Mouse (Mus musculus): ENCODE measurements at regions not wholly inside any gene's neighbourhood (a gene's known extent, or its start where the extent isn't known, plus 50 kb on each side); places are given as distances from the start of the nearest gene placed in this dataset.
A peak's percentile ranks its signal among the peaks of the same experiment; 100 is the strongest.

DNA sequence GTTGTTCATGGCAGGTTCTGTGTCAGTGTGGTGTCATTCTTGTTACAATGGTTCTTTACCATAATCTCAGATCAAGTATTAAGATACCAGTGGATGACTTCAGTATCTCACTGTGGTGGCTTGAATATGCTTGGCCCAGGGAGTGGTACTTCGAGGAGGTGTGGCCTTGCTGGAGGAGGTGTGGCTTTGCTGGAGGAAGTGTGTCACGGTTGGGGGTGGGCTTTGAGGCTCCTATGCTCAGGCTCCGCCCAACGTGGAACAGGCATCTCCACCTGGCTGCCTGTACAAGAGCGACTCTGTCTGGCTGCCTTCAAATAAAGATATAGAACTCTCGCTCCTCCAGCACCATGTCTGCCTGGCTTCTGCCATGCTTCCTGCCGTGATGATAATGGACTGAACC, 63.6 kb downstream of the Cd2 start:
- peak in 1 of 2 experiments; percentile 38 for DNase-seq

DNA sequence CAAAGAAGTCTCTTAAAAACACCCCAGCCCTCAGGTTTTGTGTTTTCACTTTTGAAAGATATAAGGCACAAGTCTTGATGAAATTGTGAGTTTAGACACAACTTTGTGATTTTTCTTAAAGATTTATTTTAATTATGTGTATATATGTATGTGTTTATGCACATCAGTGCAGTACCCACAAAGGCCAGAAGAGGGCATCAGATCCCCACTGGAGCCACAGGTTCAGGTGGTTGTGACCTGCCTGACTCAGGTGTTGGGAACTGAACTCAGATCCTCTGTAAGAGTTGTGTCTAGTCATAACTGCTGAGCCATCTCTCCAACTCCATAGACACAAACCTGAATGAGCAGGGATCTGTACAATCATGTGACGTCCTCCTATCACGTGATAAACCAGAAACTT, 67.8 kb downstream of the Cd2 start:
- peak in 1 of 2 experiments; percentile 27 for DNase-seq

DNA sequence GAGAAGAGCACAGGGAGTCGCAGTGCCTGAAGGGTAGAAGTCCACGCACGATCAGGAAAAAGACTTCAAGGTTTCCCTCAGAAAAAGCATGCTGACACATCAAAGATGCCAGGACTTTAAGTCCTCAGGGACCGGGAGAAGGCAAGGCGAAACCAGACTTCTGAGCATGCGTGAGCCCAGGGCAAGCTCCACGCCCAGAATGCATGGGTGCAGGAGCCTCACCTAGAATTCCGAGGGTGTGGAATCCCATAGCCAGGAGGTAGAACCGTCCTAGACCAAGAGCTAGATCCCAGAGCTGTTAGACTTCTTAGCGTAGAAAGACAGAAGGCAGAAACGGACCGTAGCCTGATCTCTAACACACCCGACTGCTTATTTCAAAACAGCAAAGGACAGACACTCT, 71.0 kb downstream of the Cd2 start:
- DNase-seq: no peak

DNA sequence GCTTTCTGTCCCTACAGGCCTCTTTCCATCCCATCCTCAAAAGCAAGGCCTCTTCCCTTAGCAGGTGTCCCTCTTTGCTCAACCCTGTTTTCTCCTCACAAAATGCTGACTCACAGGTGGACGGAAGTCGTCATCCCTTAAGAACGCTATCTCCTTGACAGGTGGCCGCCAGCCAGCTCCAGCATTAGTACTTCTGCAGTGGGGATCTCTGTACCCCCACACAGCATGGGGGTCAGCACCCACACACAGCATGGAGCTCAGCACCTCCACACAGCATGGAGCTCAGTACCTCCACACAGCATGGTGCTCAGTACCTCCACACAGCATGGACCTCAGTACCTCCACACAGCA, 74.6 kb downstream of the Cd2 start:
- DNase-seq: no peak

DNA sequence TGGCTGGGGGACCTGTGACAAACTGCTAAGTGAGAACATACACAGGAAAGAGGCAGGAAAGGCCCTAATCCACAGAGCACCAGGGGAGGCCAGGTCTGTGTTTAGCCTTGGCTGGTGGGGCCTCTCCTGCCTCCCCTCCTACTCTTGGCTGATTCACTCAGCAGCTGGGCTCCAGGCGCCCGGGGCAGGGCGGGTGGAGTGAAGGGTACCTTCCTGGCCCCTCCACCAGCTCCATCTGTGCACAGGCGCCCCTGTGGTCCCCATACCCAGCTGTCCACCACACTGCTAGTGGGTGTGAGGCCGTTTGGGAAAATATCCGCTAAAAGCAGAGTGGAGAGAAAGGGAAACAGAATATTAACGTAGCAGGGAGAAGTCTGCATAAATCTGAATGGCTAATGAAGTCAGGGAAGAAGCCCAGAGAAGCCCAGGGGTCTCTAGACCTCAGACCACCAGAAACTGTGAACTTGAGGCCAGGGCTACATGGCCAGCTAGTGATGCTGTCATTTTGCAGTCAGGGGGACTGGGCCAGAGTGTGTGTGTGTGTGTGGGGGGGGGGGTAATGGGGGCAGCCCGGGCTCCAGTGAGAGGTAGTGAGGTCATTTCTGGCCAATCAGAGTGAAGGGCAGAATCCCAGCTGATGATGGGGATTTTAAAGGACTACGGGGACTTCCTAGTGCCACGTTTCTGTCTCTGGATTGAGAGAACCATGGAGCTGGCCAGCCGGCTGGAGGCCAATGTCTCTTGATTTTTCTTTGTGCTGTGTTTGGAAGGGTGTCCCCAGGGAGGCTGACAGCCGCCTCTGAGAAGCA, 75.1 kb downstream of the Cd2 start:
- peak; percentile 38 to 65 for DNase-seq

DNA sequence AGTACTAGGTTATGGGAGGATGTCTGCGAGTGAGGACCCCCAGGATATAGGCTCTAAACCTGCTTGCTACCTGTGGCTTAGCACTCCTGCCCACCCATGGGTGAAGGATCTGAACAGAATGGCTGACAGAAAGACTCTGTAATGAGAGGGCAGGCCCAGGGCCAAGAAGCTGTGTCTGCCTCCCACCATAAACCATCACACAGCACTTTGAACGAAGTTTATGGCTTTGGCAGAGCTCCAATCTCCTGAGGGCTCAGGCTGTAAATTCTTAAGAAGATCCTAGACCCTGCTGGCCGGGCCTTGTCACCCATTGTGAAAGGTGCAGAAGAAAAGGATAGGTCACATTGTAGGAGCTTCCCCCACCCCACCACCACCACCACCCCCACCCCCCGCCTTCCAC, 75.8 kb downstream of the Cd2 start:
- no peak for DNase-seq

DNA sequence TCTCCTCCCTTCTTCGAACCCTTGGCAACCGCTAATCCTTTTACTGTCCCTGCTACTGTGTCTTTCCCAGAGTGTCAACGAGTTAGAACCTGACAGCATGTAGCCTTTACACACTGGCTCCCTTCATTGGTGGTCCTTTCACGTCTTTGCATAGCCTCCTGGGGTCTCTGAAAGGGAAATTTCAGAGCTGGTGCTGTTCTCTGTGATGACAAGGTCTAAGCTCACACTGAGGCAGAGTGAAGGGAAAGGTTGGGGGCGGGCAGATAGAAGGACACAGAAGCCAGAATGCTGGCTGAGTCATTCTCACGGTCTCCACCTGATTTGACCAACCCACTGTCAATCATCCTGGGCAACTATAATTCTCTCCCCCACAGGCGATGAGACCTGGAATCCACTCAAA, 78.2 kb downstream of the Cd2 start:
- DNase-seq: no peak

DNA sequence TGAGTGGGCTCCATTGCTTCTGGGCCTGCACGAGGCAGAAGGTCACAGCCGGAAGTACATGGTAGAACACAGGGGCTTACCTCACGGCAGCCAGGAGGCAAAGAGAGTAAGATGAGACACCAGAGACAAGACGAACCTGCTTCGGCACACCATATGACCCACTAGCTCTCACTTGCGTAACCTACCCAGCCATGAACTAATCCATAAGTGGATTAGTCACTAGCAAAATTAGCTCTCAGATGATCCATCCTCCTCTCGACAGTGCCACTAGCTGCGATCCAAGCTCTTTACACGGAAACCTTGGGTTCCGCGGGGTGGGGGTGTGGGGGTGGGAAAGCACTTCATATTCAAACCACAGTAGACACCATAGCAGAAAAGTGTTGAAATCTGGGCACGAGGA, 79.0 kb downstream of the Cd2 start:
- no peak for DNase-seq

DNA sequence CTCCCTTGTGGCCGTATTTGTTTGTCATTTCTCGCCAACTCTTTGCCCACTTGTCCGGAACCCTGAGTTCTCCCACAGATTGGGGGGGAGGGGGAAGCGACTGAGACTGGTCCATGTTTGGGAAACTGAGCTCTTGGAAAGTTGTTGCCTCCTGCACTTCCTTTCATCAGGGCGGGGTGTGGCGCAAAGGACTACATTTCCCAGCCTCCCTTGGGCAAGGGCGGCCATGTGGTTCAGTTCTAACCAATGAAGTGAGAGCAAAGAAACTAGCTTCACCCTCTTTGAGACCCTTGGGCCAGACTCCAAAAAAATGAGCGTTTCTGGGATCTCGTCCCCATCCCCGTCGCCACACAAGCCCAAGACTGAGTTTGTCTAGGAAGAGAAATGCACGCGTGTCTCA, 81.6 kb downstream of the Cd2 start:
- DNase-seq: peak; percentile 33 to 56

DNA sequence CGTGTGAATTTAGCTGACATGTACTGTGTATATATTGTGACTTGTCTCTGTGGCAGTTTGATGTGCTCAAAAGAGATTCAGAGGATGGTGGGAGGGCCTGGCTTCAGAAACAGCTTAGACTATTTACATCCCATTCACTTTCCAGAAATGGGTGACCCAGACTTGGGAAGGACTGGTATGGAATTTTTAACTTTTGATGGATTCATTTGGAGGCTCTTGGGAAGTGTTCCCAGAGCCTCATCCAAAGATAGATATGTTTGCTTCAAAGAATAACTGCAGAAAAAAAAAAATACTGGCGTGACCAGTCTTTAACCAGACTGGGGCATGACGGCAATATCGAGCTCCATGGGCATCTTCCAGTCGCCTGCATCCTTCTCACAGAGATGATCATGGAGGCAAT, 84.6 kb upstream of the Ptgfrn start:
- no peak for DNase-seq

DNA sequence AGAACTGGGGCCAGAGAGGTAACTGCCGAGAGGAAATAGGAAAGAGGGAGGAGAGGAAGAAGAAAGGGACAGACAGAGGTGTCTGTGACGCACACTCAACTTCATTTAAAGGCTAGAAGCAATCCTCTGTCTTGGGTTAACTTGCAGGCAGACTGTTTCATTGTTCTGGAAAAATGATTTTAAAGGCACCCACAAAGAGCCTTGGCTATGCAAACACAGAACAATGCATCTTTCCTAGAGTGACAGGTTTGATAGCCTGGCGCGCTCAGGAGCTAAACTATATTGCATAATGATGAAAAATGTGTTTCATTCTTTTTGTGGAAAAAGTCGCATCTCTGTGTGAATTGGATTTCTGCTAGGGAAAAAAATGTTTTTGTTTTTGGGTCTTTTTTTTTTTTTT, 84.2 kb upstream of the Ptgfrn start:
- DNase-seq: no peak

DNA sequence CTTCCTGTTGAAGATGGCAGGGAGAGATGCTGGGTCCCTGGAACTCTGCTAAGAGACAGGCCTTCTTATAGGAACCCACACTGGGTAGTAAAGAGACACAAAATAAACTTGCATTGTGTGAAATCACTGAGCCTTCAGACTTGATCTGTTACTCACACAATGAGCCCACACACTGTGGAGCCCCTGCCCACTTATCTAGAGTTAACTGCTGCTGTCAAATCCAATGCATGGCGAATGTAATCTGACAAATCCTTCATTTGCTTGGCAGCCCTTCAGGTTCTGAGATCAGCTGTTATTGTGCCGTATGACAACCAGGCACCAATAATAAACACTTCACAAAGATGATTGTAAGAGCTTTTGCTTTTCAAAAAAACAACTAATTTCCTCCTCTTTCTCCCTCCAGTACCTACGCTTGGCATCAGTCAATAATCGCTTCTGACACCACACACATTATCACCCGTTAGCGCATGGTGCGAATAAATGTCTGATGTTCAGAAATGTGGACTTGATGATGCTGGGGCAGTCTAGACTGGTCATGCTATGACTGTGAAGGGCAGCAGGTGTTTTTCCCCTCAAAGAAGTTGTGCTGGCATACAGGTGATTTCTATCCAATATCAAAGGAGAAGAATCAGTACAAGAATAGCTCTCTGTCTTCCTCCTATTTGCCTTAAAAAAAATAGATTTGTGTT, 81.4 kb upstream of the Ptgfrn start:
- no peak for DNase-seq

DNA sequence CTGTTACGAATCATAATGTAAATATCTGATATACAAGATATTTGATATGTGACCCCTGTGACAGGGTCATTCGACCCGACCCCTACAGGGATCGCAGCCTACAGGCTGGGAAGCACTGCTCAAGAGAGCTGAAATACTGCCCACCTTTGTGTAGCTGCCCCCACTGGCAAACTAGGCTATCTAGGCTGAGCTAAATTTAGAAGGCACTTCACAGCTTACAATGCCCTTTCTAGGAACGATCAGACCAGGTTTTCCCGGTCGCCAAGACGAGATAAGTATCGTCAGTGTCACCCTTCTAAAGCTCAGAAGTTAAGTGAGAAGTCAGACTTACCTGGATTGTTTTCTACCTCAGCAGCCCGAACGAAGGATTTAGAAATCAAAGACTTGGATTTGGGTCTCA, 71.9 kb upstream of the Ptgfrn start:
- DNase-seq: no peak

DNA sequence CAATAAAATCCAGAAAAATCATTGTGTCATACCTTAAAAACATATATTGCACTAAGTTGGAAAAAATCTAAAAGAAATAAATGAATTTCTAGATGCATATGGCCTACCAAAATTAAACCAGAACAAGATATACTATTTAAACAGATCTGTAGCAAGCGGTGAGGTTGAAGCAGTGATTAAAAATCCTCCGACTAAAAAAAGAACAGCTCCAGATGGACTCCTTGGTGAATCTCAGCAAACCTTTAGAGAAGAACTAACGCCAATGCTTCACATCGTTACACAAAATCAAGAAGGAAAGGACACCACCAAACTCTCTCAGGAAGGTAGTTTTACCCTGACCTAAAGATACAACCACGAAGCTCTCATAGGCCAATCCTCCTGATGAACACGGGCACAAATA, 63.9 kb upstream of the Ptgfrn start:
- DNase-seq: no peak

DNA sequence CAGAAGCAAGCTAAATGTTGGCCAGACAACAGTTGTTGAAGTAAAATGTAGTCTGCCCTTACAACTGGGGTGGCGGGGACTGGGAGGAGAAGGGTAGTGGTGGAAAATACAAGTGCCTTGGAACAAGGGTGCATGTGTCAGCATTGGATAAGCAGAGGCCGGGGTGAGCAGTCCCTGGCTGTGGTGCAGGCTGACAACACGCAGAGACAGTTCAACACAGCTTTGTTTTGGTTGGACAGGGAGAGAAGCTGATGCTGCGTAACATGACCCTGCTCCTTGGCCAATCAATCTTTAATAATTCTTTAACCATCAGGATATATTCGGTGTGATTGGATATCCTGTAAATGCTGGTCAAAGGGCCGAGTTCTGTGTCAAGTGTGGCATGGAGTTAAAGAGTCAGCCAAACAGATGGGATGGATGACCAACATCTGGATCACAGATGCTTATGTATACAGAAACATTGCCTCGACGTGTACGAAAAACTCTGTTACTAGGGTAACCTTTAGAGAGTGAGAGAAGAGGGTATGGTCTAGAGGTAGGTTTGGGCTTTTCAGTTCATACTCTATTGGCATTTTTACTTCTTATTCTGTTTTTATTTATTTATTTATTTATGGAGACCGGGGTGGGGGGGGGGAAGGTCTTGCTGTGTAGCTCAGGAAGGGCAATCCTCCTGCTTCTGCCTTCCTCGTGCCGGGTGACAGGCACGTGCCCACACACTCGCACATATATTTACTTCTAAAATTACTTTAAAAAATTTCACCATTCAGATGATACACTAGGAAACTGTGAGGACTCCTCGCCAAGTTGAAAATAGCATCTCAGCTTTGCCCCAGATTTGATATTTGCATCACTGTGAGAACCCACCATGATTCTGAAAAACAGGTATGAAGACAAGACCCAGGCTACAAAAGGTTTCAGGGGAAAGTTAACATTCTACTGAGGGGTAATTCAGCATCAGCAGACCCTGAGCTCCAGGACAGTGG, 60.2 kb upstream of the Ptgfrn start:
- no peak for DNase-seq

DNA sequence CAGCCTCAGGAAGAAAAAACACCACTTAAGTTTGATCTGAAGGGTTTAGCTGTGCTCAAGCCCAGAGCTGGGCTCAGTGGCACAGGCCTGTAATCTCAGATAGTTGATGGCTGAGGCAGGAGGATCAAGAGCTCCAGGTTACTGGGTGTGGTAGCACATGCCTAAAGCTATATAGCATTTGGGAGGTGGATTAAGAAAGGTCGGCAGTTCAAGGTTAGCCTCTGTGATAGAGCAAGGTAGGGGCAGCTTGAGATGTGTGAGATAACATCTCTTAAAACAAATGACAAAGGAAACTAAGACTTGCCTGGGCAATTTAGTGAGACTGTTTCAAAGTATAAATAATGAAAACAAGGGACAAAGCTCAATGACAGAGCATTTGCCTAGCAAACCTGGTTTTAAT, 56.9 kb upstream of the Ptgfrn start:
- DNase-seq: no peak

DNA sequence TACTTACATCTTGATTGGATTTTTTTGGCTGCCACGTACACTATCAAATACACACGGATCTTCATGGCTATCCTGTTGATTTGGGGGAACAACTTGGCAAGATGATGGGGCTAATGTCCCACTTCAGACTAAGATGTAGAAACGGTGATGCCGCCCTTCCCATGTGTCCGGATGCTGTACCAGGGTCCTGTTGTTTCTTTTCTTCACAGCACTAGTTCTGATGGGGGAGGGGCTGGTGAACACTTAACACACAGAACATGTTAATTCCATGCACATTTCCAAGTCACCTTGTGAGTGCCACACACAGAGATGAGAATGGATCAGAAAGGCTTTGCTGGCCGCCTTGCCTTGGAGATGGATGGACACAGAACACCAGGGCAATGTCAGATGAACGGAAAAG, 56.5 kb upstream of the Ptgfrn start:
- no peak for DNase-seq

DNA sequence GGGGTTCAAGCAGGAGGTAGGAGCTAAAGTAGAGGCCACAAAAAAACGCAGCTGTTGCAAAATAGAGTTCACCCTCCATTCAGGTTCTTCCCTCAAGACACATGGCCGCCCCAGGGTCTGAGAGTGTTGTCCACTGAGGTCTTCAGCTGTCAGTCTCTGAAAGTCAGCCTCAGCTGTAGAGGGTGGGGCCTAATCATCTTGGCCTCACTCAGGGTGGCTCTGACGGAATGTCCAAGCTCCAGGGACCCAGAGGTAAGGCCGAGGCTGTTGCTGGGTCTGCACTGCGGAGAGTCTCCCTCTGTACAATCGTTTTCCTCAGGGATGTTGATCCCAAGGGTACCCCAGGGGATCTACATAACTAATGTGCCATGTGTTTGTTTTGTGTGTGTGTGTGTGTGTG, 55.2 kb upstream of the Ptgfrn start:
- no peak for DNase-seq

DNA sequence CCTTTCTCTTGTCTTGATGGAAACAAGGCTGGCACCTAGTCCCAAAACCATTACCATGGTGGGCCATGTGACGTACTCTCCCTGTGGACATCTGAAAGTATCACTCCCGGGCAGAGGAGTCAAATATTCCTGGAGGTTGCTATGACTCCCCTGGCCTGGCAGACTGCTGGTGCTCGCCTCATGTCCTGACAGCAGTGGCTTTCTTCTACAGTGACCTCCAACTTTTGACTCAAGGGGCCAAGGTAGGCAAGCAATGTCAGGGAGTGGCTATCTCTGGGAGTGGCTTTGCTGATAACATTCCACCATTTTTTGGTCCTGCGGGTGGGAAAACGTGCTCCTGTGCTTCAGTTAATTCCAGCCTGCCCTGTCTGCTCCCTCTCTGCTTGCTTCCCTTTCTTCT, 54.7 kb upstream of the Ptgfrn start:
- DNase-seq: no peak

DNA sequence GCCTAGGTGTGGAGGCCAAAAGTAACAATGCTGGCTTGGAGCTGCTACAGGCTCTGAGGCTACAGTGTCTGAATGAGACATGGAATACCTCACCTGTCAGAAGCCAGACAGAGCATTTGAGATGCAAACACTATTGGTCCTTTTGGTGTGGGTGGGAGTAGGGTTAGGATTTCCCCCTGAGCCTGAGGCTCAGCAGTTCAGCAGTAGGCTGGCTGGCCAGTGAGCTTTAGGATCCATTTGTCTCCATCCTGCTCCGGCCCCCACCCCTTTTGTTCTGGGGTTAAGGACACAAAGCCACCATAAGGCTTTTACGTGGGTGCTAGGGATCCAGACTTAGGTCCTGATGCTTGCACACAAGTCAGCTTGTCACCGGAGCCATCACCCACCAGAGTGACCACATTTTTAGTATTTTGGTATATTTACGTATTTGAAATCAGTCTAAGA, 53.9 kb upstream of the Ptgfrn start:
- no peak for DNase-seq

DNA sequence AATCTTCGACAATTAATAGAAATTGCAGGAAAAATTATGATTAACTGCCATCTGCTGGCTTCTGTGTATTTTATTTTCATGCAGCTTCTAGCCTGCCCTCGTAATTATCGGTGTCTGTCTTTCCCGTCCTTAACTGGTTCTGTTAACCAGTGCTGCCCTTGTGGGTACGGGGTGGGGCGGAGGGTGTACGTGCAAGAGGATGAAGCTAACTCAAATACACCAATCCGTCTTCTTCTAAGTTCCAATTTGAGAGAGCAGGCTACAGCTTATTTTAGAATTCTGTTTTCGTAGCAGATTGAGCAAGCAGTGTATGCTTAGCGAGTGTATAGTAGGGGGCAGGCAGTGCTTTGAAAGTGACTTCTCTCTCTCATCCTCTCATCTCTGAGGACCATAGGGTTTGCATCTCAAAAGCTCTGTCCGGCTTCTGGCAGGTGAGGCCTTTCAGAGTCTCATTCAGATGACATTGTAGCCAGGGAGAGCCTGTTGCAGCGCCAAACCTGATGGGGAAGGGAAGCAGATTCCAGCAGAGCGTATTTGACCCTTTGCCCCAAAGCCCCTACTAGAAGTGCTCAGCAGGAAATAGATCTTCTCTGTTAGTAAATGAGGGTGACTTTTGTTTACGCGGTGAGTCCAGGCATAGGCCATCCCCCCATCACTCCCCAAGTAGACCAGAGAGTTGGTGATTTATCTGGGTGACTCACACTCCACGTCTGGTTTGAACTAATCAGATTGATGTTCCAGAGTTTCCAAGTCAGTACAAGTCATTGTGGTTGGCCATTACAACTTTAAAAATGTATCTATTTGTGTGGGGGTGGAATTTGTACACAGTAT, 53.3 kb upstream of the Ptgfrn start:
- no peak for DNase-seq

DNA sequence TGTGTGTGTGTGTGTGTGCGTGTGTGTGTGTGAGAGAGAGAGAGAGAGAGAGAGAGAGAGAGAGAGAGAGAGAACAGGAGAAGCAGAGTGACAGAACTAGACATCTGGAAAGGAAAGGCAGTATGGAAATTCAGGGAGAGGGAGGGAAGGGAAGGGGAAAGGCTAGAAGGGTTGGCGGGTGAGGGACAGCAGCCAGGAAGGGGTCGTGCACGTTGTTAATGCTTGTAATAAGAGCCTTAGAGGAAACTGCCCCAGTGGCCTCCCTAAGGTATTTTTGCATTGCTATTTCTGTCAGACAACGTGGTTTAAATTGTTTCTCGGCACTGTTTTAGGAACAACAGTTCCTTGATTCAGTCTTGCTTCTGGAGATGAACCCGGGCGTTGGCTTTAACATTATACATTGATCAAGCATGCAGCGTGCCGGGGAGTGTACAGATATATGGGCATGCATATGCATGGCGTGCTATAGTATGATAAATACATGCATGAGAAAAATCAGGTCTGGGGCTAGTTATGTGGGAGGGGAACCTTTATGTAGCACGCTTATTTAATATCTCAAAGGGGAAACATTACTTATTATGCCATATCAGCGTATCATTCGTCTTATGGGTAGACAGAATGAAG, 52.6 kb upstream of the Ptgfrn start:
- no peak for DNase-seq
